Mouse (Mus musculus) Muller cell, postnatal 12 days (primary cell): ENCODE data around the gene Marco.
A peak's percentile ranks its signal among the peaks of the same experiment; 100 is the strongest.

Source experiments
- DNase-seq: peaks from one replicate; pipeline ENCODE4 v3.0.0-alpha.2; 2015; ENCODE audit errors: inconsistent ontology term

Marco gene

GRCm38 (mm10) chr1:120504924-120505323, at the start of gene Marco:
Marco (minus strand) TSS chr1:120505024.
- no peak for DNase-seq

GRCm38 (mm10) chr1:120539506-120540029, 34.7 kb upstream of the Marco start:
- no peak for DNase-seq

DNA sequence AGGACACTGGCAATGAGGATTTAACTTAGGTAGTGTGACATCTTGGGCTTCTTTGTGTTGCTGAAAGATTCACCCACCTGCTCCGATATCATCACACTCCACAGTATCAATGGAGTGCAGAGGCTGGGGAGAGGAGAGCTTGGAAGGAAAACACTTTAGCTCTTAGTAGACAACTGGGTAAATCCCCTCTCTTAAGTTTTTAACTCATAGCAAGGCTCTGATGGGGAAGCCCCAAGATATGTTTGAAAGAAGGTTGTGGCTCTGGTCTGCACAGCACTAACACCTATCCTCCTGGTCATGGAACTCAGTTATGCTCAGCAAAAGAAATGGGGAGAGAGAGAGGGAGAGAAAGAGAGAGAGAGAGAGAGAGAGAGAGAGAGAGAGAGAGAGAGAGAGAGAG, 32.2 kb upstream of the Marco start:
- no peak for DNase-seq

- DNase-seq, result no peak
Measured at GRCm38 (mm10) chr1:120535919-120536318, 31.1 kb upstream of the Marco start.

- DNase-seq, result no peak
Measured at GRCm38 (mm10) chr1:120532321-120532916, 27.6 kb upstream of the Marco start.

DNA sequence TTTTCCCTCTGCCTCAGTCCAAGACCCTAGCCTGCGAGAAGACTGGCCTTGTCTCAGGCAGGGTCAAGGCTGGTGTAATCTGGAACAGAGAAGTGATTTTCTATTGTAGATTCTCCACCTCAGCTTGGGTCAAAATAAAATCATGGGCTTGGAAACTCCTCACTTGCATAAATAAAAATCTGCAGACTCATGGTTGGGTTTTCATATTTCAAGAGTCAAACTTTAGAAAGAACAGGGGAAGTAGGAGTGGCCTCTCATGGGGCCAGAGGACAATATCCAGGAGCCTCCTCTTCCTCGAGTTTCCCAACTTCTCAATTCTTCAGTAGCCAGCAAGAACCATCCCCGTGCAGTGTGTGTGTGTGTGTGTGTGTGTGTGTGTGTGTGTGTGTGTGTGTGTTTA, 26.9 kb upstream of the Marco start:
- no peak for DNase-seq

DNA sequence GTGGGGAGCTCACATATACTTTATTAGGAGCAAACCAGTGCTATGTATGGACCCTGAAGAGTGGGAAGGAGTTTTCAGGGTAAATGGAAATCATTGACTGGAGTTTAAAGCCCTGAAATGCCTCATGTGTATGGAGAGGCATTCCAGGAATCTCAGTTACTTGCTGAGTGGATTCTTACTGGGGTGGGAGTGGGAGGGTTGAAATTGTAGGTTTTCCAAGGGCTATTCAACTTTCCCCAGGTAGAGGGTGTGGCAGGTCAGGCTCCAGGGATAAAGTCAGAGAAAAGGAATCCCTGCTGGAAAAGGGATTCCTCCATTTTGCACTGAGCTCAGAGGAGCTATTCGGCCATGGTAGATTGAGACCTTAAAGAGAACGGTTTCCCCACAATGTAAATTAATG, 25.1 kb upstream of the Marco start:
- DNase-seq, result peak; percentile 10

DNA sequence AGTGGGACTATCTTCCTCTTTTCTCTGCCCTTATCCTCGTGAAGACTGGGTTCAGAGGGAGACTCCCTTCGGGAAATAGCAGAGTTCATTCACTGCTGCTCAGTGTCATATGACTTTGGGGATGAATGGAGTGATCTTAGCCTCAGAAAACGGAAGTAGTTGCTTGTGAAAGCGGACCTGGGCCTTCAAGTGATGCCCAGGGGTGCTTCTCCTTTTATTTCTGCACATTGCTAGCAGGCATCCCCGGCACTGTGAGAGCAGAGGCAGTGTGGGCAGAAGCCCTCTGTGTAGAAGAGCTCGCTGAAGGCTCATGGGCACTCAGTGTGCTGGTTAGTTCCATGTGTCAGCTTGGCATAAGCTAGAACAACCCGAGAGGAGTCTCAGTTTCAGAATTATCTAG, 12.8 kb upstream of the Marco start:
- no peak for DNase-seq

DNA sequence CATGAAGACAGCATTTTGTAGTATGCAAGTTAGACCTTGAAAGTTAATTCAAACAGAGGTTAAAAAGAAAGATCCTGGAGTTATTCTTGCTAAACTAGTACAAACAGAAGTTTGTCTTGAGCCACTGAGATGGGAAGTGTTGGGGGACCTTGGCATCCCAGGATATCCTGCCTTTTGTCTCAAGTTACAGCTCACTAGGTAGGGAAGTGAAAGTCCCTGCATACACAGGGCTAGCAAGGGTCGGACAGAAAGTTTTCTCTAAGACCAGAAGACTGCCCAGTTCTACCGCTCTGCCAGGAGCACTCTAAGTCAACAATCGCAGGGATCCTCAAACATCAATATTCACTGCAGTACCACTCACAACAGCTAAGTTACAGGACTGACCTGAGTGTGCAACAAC, 5.5 kb upstream of the Marco start:
- DNase-seq, result no peak

DNA sequence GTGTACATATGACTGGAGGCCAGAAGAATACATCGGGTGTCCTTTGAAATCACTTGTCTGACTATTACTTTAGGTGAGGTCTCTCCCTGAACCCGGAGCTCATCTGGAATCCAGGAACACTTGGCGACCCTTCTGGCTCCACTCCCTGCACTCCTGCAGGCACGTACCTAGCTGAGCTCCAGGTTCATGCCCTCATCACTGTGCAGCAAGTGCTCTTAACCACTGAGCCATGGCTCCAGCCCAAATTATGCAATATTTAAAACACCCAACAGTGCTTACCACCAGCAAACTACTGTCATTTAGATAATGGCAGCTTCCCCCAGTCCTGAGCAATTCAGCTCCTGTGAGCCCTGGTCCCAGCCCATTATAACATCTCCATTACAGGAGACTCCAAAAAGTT, 4.2 kb upstream of the Marco start:
- no peak for DNase-seq

DNA sequence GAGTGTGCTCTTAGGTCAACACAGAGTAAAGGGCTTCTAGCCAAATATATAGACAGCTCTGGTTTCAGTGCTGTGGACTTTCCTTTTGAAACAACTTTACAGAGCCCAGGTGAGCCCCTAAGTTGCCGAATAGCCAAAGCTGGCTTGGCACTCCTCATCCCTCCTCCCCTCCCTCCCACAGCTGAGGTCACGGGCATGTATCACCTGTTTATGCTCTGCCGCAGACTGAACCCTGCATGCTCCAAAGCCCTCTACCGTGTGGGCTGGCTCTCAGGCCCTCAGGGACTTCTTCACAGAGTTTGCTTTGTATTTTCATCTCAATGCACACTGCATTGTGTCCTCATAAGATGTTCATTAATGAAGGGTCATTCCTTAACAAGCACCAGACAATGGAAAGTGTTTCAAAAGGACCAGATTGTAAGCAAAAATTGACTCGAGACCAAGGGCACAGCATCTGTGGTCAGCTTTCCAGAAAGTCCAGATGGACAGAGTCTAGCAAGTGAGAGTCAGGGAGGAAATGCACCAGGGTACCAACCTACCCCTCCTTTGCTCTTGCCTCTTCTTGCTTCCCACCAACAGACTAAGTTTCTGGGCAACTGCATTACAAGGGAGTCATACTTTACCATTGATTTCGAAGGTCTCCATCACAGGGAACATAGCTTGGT, 646 bp downstream of the Marco start:
- DNase-seq, result peak; percentile 49

- no peak for DNase-seq
Measured at GRCm38 (mm10) chr1:120501496-120501895, 3.3 kb downstream of the Marco start.

- DNase-seq, result no peak
Measured at GRCm38 (mm10) chr1:120498036-120498435, 6.8 kb downstream of the Marco start.

- DNase-seq, result peak; percentile 12
Measured at GRCm38 (mm10) chr1:120480937-120481336, 23.9 kb downstream of the Marco start.

DNA sequence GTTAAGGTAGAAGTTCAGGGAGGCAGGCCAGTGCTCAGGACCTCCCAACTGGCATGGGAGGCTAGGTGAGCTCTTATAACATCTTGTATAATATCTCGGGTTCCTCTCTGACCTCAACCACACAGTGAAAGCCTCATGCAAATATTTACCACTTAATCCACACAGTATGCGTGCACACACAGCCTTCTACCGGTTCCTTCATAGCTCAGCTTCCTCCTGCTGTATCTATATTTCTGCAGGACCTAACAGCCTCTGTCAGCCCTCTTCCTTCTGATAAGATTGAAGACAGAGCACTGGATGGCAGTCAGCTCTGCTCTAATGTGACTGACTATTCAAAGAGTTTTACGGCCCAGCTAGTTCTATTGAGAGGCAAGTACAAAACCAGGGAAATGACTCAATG, 30.0 kb downstream of the Marco start:
- no peak for DNase-seq

DNA sequence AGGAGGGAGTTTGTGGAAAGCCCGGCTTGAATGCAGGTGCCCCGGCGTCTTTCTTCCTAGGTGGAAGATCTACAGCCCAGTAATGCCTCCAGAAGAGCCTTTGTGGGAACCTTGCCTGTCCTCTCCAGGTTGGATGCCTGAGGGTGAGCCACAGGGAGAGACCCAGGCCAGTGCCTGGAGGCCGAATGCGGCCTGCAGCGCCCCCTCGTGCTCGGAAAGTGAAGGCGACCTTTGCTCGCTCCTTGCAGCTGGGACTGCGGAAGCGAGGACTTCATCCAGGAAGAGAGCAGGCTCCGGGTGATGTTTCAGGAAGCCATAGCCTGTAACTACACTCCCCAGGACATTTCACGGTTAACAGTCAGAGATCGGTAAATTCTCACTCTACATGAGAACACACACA, 35.9 kb downstream of the Marco start:
- DNase-seq, result peak; percentile 36

- no peak for DNase-seq
Measured at GRCm38 (mm10) chr1:120467323-120467722, 37.5 kb downstream of the Marco start.

DNA sequence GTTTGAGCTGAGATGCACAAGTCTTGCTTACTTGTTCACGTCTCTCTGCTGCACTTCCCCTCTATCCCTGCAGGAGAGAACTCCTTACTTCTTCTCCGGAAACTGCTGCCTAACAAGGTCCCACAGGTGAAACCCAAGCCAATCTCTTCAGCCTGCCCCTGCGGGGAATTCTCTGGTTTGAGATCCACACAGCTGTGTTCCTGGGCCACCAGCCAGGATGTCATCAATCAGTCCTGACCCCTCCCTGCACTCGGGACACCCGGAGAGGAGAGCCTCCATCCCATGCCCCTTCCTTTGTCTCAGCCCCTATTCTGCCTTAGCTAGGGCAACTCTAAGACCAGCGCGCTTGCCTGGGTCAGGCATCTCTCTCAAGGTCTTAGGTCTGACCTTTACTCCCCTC, 38.1 kb downstream of the Marco start:
- DNase-seq, result no peak

DNA sequence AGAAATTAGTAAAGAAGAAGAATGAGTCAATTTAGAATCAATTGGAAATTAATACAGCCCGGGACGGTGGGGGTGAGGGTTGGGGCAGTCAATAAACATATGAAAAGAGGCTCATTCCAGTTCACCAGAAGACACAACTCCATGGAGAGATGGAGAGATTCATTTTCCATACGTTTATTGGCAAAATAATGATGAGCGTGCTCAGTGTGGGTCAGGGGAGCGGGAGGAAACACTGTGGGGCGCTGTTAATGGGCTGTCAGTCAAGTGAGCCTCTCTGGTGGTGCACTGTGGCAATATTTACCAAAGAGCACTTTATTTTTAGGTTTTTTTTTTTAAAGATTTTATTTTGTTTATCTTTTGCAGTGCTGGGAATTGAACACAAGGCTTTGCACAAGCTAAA, 45.8 kb downstream of the Marco start:
- no peak for DNase-seq

- no peak for DNase-seq
Measured at GRCm38 (mm10) chr1:120458524-120458923, 46.3 kb downstream of the Marco start.

- no peak for DNase-seq
Measured at GRCm38 (mm10) chr1:120451486-120452270, 53.1 kb downstream of the Marco start.

DNA sequence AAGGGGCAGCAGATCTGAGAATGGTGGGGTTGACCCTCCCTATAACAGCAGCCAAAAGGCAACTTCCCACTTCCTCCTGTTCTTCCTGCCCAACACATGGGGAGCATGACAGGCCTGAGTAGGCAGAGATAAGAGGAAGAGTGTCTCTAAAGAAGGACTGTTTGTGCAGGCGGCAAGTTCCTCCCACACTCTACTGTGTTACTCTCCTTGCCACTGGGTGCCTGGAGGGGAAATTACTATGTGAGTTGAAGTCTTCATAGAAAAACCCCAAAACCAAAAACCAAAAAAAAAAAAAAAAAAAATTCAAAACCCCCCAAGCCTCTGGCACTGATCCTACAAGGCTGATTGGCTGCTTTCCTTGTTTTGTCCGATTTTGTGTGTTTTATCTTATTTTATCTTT, 55.2 kb downstream of the Marco start:
- DNase-seq, result no peak

- DNase-seq, result no peak
Measured at GRCm38 (mm10) chr1:120443228-120443639, 61.6 kb downstream of the Marco start.
